Mouse (Mus musculus) hindbrain, postnatal 0 days (tissue): ENCODE measurements at regions not wholly inside any gene's neighbourhood (a gene's known extent, or its start where the extent isn't known, plus 50 kb on each side); places are given as distances from the start of the nearest gene placed in this dataset.

ENCODE experiments used
- ATAC-seq: fragments of 200-750 bp; cut with Nextera tagmentation; 2 replicates; pipeline ENCODE4 v1.8.0; 2017; ENCODE audit warnings: mild to moderate bottlenecking, moderate TSS enrichment, moderate library complexity
- DNase-seq: peaks from one replicate; pipeline ENCODE4 v3.0.0-alpha.2; 2015; ENCODE audit warnings: low spot score
- H3K27ac ChIP-seq: fragments of 300-500 bp; sonication (generic); 2 replicates; pipeline ENCODE4 v1.5.1; 2014; ENCODE audit warnings: mild to moderate bottlenecking
- H3K27me3 ChIP-seq: fragments of 300-500 bp; sonication (generic); 2 replicates; pipeline ENCODE4 v1.6.1; 2014; ENCODE audit warnings: low read length, mixed read lengths; ENCODE audit not compliant: insufficient read depth
- H3K36me3 ChIP-seq: fragments of 300-500 bp; sonication (generic); 2 replicates; pipeline ENCODE4 v1.6.1; 2014; ENCODE audit warnings: low read length, mixed read lengths; ENCODE audit not compliant: insufficient read depth
- H3K4me1 ChIP-seq: fragments of 300-500 bp; sonication (generic); 2 replicates; pipeline ENCODE4 v1.6.1; 2014; ENCODE audit warnings: antibody characterized with exemption, low read length, mixed read lengths; ENCODE audit not compliant: insufficient read depth
- H3K4me2 ChIP-seq: fragments of 300-500 bp; sonication (generic); 2 replicates; pipeline ENCODE4 v1.6.1; 2014; ENCODE audit warnings: low read depth, mild to moderate bottlenecking, low read length, moderate library complexity, mixed read lengths
- H3K4me3 ChIP-seq: fragments of 300-500 bp; sonication (generic); 2 replicates; pipeline ENCODE4 v1.5.1; 2014; ENCODE audit warnings: low read length
- H3K9ac ChIP-seq: fragments of 300-500 bp; sonication (generic); replicated peaks from 2 replicates; pipeline ENCODE4 v1.6.1; 2014; ENCODE audit warnings: mild to moderate bottlenecking, low read length, moderate library complexity, mixed read lengths
- H3K9me3 ChIP-seq: fragments of 300-500 bp; sonication (generic); 2 replicates; pipeline ENCODE4 v1.6.1; 2016; ENCODE audit warnings: low read length, mixed read lengths
- CTCF ChIP-seq: IDR thresholded peaks from 2 replicates; pipeline ENCODE4 v1.5.1; 2016; ENCODE audit warnings: antibody characterized with exemption, control low read depth, low read depth
- WGBS: fragments of 180-500 bp; shearing (Covaris S2); extraction: QIAGEN DNeasy Blood & Tissue Kit; methylation state at CpG from one replicate; pipeline ENCODE4 v1.1.7; 2014; 5-methylcytosine and 5-hydroxymethylcytosine counted together

- no peaks in the 10 kb centered on the region for H3K9me3 ChIP-seq
- H3K4me2 ChIP-seq, result no peak overlapping the region
- H3K4me1 ChIP-seq, result no peaks in the 10 kb centered on the region
- no peak for TF ChIP-seq CTCF
- no peak overlapping the region for H3K27ac ChIP-seq
- no peak for ATAC-seq
- no peak overlapping the region for H3K4me3 ChIP-seq
- no peak for DNase-seq
- H3K27me3 ChIP-seq, result no peaks in the 10 kb centered on the region
- 77% methylated on average over 8 of the region's 8 CpGs for WGBS
- no peaks in the 10 kb centered on the region for H3K36me3 ChIP-seq
- H3K9ac ChIP-seq, result no peak overlapping the region
Observed at GRCm38 (mm10) chr10:8077904-8078811, 122.1 kb upstream of the Tab2 start.

GRCm38 (mm10) chr10:8072463-8072862 is 116.4 kb upstream of the Tab2 start:
- no peak overlapping the region for H3K4me2 ChIP-seq
- 70% methylated on average over 1 of the region's 1 CpGs for WGBS
- no peak overlapping the region for H3K27ac ChIP-seq
- H3K27me3 ChIP-seq, result no peaks in the 10 kb centered on the region
- H3K4me1 ChIP-seq, result no peaks in the 10 kb centered on the region
- no peaks in the 10 kb centered on the region for H3K9me3 ChIP-seq
- no peaks in the 10 kb centered on the region for H3K36me3 ChIP-seq
- no peak for ATAC-seq
- TF ChIP-seq CTCF, result no peak
- no peak overlapping the region for H3K4me3 ChIP-seq
- H3K9ac ChIP-seq, result no peak overlapping the region
- no peak for DNase-seq

GRCm38 (mm10) chr10:8071858-8072257 is 115.8 kb upstream of the Tab2 start:
- TF ChIP-seq CTCF, result no peak
- Histone ChIP-seq H3K27me3 (no peaks in the 10 kb centered on the region), H3K36me3 (no peaks in the 10 kb centered on the region), H3K9me3 (no peaks in the 10 kb centered on the region), H3K4me2 (no peak overlapping the region), H3K27ac (no peak overlapping the region), H3K4me1 (no peaks in the 10 kb centered on the region), H3K9ac (no peak overlapping the region), H3K4me3 (no peak overlapping the region)
- ATAC-seq (no peak), DNase-seq (no peak)
- WGBS, result 72% methylated on average over 3 of the region's 3 CpGs

GRCm38 (mm10) chr10:8070472-8070871 is 114.4 kb upstream of the Tab2 start:
- ATAC-seq (no peak), DNase-seq (no peak)
- no peak overlapping the region for H3K27ac ChIP-seq
- no peaks in the 10 kb centered on the region for H3K36me3 ChIP-seq
- 71% methylated on average over 2 of the region's 2 CpGs for WGBS
- no peak overlapping the region for H3K4me3 ChIP-seq
- no peaks in the 10 kb centered on the region for H3K9me3 ChIP-seq
- no peaks in the 10 kb centered on the region for H3K4me1 ChIP-seq
- TF ChIP-seq CTCF, result no peak
- H3K4me2 ChIP-seq, result no peak overlapping the region
- no peaks in the 10 kb centered on the region for H3K27me3 ChIP-seq
- no peak overlapping the region for H3K9ac ChIP-seq

GRCm38 (mm10) chr10:8066926-8067325 is 110.9 kb upstream of the Tab2 start:
- H3K4me2 ChIP-seq, result no peak overlapping the region
- 75% methylated on average over 3 of the region's 3 CpGs for WGBS
- H3K27me3 ChIP-seq, result no peaks in the 10 kb centered on the region
- TF ChIP-seq CTCF, result no peak
- DNase-seq, result no peak
- no peak overlapping the region for H3K4me3 ChIP-seq
- H3K27ac ChIP-seq, result no peak overlapping the region
- no peaks in the 10 kb centered on the region for H3K36me3 ChIP-seq
- H3K4me1 ChIP-seq, result no peaks in the 10 kb centered on the region
- H3K9ac ChIP-seq, result no peak overlapping the region
- ATAC-seq, result no peak
- no peaks in the 10 kb centered on the region for H3K9me3 ChIP-seq

GRCm38 (mm10) chr10:8065746-8066145 is 109.7 kb upstream of the Tab2 start:
- Histone ChIP-seq H3K4me2 (no peak overlapping the region), H3K4me3 (no peak overlapping the region), H3K9ac (no peak overlapping the region), H3K36me3 (no peaks in the 10 kb centered on the region), H3K9me3 (no peaks in the 10 kb centered on the region), H3K27me3 (no peaks in the 10 kb centered on the region), H3K27ac (no peak overlapping the region), H3K4me1 (no peaks in the 10 kb centered on the region)
- no peak for TF ChIP-seq CTCF
- ATAC-seq, result no peak
- 92% methylated on average over 8 of the region's 8 CpGs for WGBS
- DNase-seq, result peak; percentile 15

- H3K36me3 ChIP-seq, result no peaks in the 10 kb centered on the region
- no peak for TF ChIP-seq CTCF
- no peak overlapping the region for H3K9ac ChIP-seq
- peak overlapping the region; percentile 46; the same call in 1 of the 2 replicates for H3K27ac ChIP-seq
- no peaks in the 10 kb centered on the region for H3K4me1 ChIP-seq
- WGBS, result 65% methylated on average over 2 of the region's 2 CpGs
- DNase-seq (no peak), ATAC-seq (no peak)
- H3K4me3 ChIP-seq, result no peak overlapping the region
- no peaks in the 10 kb centered on the region for H3K9me3 ChIP-seq
- H3K27me3 ChIP-seq, result no peaks in the 10 kb centered on the region
- no peak overlapping the region for H3K4me2 ChIP-seq
Observed at GRCm38 (mm10) chr10:8064281-8064680, 108.3 kb upstream of the Tab2 start.
